Mouse (Mus musculus) neural tube, embryonic 12.5 days (tissue): ENCODE data around the gene Myl6. TPM values are rescaled to one million over a fixed set of nuclear protein-coding genes. Genes with fewer than 3 reads are reported as not detected.

Experiments used
- ATAC-seq: fragments of 200-750 bp; cut with Nextera tagmentation; 2 replicates; pipeline ENCODE4 v1.8.0; 2017; ENCODE audit warnings: low read depth, mild to moderate bottlenecking, moderate TSS enrichment, moderate library complexity; ENCODE audit not compliant: low FRiP score
- H3K27ac ChIP-seq: fragments of 300-500 bp; sonication (generic); 2 replicates; pipeline ENCODE4 v1.5.1; 2016
- H3K27me3 ChIP-seq: fragments of 300-500 bp; sonication (generic); replicated peaks from 2 replicates; pipeline ENCODE4 v1.6.1; 2016; ENCODE audit warnings: mild to moderate bottlenecking
- H3K36me3 ChIP-seq: fragments of 300-500 bp; sonication (generic); 2 replicates; pipeline ENCODE4 v1.6.1; 2016; ENCODE audit warnings: mild to moderate bottlenecking
- H3K4me1 ChIP-seq: fragments of 300-500 bp; sonication (generic); 2 replicates; pipeline ENCODE4 v1.6.1; 2016
- H3K4me2 ChIP-seq: fragments of 300-500 bp; sonication (generic); replicated peaks from 2 replicates; pipeline ENCODE4 v1.6.1; 2016; ENCODE audit warnings: mild to moderate bottlenecking
- H3K4me3 ChIP-seq: fragments of 300-500 bp; sonication (generic); 2 replicates; pipeline ENCODE4 v1.5.1; 2016
- H3K9ac ChIP-seq: fragments of 300-500 bp; sonication (generic); 2 replicates; pipeline ENCODE4 v1.6.1; 2016; ENCODE audit warnings: mild to moderate bottlenecking
- H3K9me3 ChIP-seq: fragments of 300-500 bp; sonication (generic); 2 replicates; pipeline ENCODE4 v1.6.1; 2016; ENCODE audit warnings: mild to moderate bottlenecking
- WGBS: fragments of 180-500 bp; shearing (Covaris S2); methylation state at CpG from one replicate; pipeline ENCODE4 v1.1.7; 2016; 5-methylcytosine and 5-hydroxymethylcytosine counted together
- microRNA-seq: library from miRNA; unstranded; fragments of <30 nt; microRNA quantifications from one replicate; pipeline ENCODE4, GENCODE M21; 2017
- polyA plus RNA-seq: library from polyadenylated mRNA; unstranded; fragments of >200 nt; fragmentation: Nextera tagmentation; extraction: Ambion mirVana; gene quantifications from 2 replicates; pipeline ENCODE4 v1.2.1, GENCODE M21; 2016

Myl6 gene
- polyA plus RNA-seq, 1 experiment from 2014 or later = 879 TPM

- WGBS = 89% methylated on average over 10 of the region's 10 CpGs
Observed at GRCm38 (mm10) chr10:128441324-128442119, 52.4 kb downstream of the Myl6 start.

More at GRCm38 (mm10) chr10:128441324-128442119, 52.4 kb downstream of the Myl6 start:
- ATAC-seq = no peak
- Histone ChIP-seq H3K9ac (no peak overlapping the region), H3K4me2 (no peak overlapping the region), H3K27me3 (no peaks in the 10 kb centered on the region), H3K4me1 (no peaks in the 10 kb centered on the region), H3K4me3 (no peak overlapping the region), H3K27ac (no peak overlapping the region), H3K36me3 (peaks cover 45% of the 10 kb centered on the region), H3K9me3 (no peaks in the 10 kb centered on the region)

Small RNA genes lying within 50 kb of the gene (microRNA-seq; reads per million reads assigned to microRNA genes)
- gene Mir6916 = not detected
- 1.1 reads per million for gene Mir8105

Other genes with a start within 250 kb of the Myl6 start
- gene Apon, start 240.0 kb downstream of the Myl6 start, polyA plus RNA-seq = 0.18 and 0.49 TPM in 2 replicates
- not detected in 2 replicates for gene Apof, start 225.5 kb downstream of the Myl6 start, polyA plus RNA-seq
- gene Stat2, start 223.6 kb downstream of the Myl6 start, polyA plus RNA-seq = 23.3 and 25.6 TPM in 2 replicates
- gene Il23a, start 195.4 kb downstream of the Myl6 start, polyA plus RNA-seq = 0.28 TPM in 1 of 2 replicates, not detected in the other
- 31.5 and 33.0 TPM in 2 replicates for gene Pan2, start 190.8 kb downstream of the Myl6 start, polyA plus RNA-seq
- gene Cnpy2, start 171.7 kb downstream of the Myl6 start, polyA plus RNA-seq = 212 and 230 TPM in 2 replicates
- gene Cs, start 156.4 kb downstream of the Myl6 start, polyA plus RNA-seq = 221 and 230 TPM in 2 replicates
- gene Coq10a, start 125.1 kb downstream of the Myl6 start, polyA plus RNA-seq = 33.3 and 35.2 TPM in 2 replicates
- gene Ankrd52, start 117.0 kb downstream of the Myl6 start, polyA plus RNA-seq = 10.2 and 13.2 TPM in 2 replicates
- not detected in 2 replicates for gene Slc39a5, start 92.9 kb downstream of the Myl6 start, polyA plus RNA-seq
- 109 and 115 TPM in 2 replicates for gene Nabp2, start 82.7 kb downstream of the Myl6 start, polyA plus RNA-seq
- gene Rnf41, start 82.5 kb downstream of the Myl6 start, polyA plus RNA-seq = 61.3 and 61.4 TPM in 2 replicates
- gene Smarcc2, start 34.9 kb downstream of the Myl6 start, polyA plus RNA-seq = 174 and 177 TPM in 2 replicates
- 3.1 and 3.9 TPM in 2 replicates for gene Myl6b, start 4.5 kb upstream of the Myl6 start, polyA plus RNA-seq
- gene Esyt1, start 31.7 kb upstream of the Myl6 start, polyA plus RNA-seq = 38.3 and 45.3 TPM in 2 replicates
- 18.9 and 20.3 TPM in 2 replicates for gene Zc3h10, start 53.6 kb upstream of the Myl6 start, polyA plus RNA-seq
- 2,521 and 2,605 TPM in 2 replicates for gene Rpl41, start 55.2 kb upstream of the Myl6 start, polyA plus RNA-seq
- 155 and 156 TPM in 2 replicates for gene Pa2g4, start 71.8 kb upstream of the Myl6 start, polyA plus RNA-seq
- 14.6 and 16.0 TPM in 2 replicates for gene Erbb3, start 95.5 kb upstream of the Myl6 start, polyA plus RNA-seq
- gene Rps26, start 132.6 kb upstream of the Myl6 start, polyA plus RNA-seq = 471 and 498 TPM in 2 replicates
- gene Ikzf4, start 151.8 kb upstream of the Myl6 start, polyA plus RNA-seq = 7.9 and 8.3 TPM in 2 replicates
- gene Suox, start 179.9 kb upstream of the Myl6 start, polyA plus RNA-seq = 13.9 and 15.6 TPM in 2 replicates
- gene Rab5b, start 202.1 kb upstream of the Myl6 start, polyA plus RNA-seq = 90.8 and 101 TPM in 2 replicates
- 2.4 and 3.7 TPM in 2 replicates for gene Pmel, start 210.1 kb upstream of the Myl6 start, polyA plus RNA-seq
- gene Cdk2, start 210.9 kb upstream of the Myl6 start, polyA plus RNA-seq = 64.0 and 65.8 TPM in 2 replicates